Mouse (Mus musculus) adrenal gland, postnatal 10 days (tissue): Measurements from ENCODE around the gene Hsd17b6. TPM values are rescaled to one million over a fixed set of nuclear protein-coding genes. Genes with fewer than 3 reads are reported as not detected.
A peak's percentile ranks its signal among the peaks of the same experiment; 100 is the strongest.
"Not testable (repeated sequence)": the region's sequence is repeated elsewhere in the genome, so short reads cannot be mapped to it uniquely, and the experiment has no call there.

Source experiments
- DNase-seq: peaks from one replicate; pipeline ENCODE4 v3.0.0; 2021; ENCODE audit warnings: mixed read lengths
- long read RNA-seq, 2 experiments: library from polyadenylated mRNA; stranded (forward); transcript quantifications; one replicate each; pipeline ENCODE4 v2.0.0; 2021
- total RNA-seq, 2 experiments: library from RNA; stranded (reverse); gene quantifications; 2 replicates each; pipeline ENCODE4 v1.2.3; 2021

Gene Hsd17b6
- total RNA-seq, result 10 to 100 TPM in 1 of 2 experiments, 1 to 10 TPM in 1; 9.5 to 23.7 TPM
- long read RNA-seq, experiment 1, transcript Hsd17b6-202 (6 exons, 1,522 nt), result major isoform, 8 of 24 reads
- long read RNA-seq, experiment 1, partial matches to known transcripts, result 1 of 24 reads
- long read RNA-seq, experiment 1, other reads (novel, unspliced or antisense), result 15 of 24 reads
- long read RNA-seq, experiment 2, result 0 reads

DNA sequence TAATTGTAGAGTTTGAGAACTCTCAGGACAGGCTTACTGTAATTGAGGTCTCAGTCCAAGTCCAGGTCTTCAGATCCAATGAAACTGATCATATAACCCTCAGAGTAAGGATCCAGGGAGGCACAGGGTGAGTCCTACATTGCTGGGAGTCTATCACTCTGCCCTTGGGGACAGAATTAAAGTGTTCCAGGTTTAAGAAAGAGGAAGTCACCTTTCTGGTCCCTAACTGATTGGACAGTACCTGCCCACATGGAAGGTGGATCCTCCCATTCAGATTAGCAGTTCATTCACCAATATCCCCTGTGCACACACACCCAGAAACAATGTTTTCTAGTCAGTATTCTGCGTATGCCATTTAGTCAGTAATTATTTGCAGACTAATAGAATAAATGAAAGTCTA, at the start of gene Hsd17b6:
Hsd17b6 (minus strand) TSS at position 166 of the 400 bp plus-strand sequence.
- DNase-seq, result no peak

DNA sequence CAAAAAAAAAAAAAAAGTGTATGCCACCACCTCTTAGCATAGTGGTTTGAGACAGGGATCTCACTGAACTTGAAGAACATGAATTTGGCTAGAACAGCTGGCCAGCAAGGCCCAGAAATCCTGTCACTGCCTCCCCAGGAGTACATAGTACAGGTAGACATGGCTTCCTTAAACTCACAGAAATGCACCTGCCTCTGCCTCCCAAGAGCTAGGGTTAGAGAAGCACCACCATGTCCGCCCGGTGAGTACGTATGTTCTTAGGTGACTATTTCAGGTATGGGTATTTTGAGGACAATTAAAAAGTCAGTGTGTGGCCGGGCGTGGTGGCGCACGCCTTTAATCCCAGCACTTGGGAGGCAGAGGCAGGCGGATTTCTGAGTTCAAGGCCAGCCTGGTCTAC, 45.6 kb upstream of the Hsd17b6 start:
- DNase-seq, result no peak

GRCm38 (mm10) chr10:128052136-128052535, 44.7 kb upstream of the Hsd17b6 start:
- not testable (repeated sequence) for DNase-seq

DNA sequence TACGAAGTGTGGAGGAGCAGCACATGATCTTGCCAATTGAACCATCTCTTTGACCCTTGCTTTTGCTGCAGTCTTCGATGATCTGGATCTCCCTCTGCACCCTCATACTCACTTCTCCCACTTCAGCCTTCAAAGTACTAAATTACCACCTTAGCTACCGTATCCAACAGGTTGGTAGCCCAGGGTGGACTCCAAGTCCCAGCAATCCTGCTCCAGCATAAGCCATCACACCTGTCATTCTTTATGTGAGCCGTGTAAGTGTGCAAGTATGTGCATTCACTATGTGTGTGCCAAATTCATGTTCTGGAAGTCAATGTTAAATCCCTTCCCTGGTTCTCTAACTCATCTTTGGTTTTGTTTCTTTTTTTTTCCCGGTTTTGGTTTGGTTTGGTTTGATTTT, 44.2 kb upstream of the Hsd17b6 start:
- no peak for DNase-seq

- DNase-seq, result no peak
Observed at GRCm38 (mm10) chr10:128050355-128050754, 42.9 kb upstream of the Hsd17b6 start.

- no peak for DNase-seq
Observed at GRCm38 (mm10) chr10:128049741-128050140, 42.3 kb upstream of the Hsd17b6 start.

- DNase-seq, result no peak
Observed at GRCm38 (mm10) chr10:128048157-128048556, 40.7 kb upstream of the Hsd17b6 start.

DNA sequence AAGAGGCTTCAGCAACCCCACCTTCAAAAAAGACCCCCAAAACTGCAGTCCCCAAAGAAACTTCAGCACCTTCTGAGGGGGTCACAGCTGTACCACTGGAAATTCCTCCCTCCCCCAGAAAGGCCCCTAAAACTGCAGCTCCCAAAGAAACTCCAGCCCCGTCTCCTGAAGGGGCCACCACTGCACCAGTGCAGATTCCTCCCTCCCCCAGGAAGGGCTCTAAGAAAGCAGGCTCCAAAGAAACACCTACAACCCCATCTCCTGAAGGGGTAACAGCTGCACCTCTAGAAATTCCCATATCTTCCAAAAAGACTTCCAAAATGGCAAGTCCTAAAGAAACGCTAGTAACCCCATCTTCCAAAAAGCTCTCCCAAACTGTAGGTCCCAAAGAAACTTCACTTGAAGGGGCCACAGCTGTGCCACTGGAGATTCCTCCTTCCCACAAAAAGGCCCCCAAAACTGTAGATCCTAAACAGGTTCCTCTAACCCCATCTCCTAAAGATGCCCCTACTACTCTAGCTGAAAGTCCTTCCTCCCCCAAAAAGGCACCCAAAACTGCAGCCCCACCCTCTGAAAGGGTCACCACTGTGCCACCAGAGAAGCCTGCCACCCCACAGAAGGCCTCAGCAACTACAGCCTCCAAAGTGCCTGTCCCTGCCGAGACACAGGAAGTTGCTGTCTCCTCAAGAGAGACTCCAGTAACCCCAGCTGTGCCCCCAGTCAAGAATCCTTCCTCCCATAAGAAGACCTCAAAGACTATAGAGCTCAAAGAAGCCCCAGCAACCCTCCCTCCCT, 35.8 kb upstream of the Hsd17b6 start:
- no peak for DNase-seq

DNA sequence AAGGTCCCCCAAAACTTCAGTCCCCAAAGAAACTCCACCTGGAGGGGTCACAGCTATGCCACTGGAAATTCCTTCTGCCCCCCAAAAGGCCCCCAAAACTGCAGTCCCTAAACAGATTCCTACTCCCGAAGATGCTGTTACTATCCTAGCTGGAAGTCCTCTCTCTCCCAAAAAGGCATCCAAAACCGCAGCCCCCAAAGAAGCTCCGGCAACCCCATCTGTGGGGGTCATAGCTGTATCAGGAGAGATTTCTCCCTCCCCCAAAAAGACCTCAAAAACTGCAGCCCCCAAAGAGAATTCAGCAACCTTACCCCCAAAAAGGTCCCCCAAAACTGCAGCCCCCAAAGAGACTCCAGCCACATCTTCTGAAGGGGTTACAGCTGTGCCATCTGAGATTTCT, 35.1 kb upstream of the Hsd17b6 start:
- DNase-seq, result no peak

DNA sequence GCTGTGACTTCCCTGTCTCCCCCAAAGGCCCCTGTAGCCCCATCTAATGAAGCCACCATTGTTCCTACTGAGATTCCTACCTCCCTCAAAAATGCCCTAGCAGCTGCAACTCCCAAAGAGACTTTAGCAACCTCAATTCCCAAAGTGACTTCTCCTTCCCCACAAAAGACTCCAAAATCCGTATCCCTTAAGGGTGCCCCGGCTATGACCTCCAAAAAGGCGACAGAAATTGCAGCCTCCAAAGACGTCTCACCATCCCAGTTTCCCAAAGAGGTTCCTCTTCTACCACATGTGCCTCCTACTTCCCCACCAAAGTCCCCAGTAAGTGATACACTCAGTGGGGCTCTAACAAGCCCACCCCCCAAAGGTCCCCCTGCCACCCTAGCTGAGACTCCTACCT, 34.2 kb upstream of the Hsd17b6 start:
- no peak for DNase-seq

DNA sequence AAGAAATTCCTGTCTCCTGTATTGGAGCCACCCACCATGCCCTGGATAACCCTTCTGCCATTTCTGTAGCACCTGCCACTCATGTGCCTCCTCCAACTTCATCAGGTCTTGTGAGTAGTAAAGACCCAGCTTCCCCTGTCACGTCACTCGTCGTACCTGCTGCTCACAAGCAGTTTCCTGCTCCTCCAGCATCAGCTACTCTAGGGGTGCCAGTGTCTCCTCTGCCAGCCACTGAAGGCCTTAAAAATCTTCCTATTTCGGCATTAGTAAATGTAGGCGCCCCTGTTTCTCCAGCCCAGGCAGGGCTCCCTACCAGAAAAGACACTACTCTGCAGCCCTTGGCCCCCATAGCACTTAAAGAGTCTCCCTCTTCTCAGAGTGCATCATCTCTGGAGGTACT, 32.9 kb upstream of the Hsd17b6 start:
- no peak for DNase-seq

DNA sequence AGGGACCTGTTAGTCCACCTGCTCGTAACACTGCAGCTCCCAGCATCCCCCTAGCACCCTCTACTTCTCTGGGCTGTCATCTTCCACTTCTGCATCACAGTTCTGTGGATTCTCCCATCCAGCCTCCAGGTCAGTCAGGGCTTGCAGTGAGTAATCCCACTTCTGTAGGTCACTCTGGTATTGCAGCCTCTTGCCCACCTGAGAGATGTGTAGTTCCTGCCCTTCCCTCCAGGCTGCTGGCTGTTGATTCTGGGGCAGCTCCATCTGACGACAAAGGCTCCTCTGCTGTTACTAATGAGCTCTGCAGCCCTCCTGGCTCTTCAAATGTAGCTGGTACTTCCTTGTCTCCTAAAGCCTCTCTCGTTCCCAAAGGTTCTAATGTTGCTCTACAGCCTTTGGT, 32.4 kb upstream of the Hsd17b6 start:
- no peak for DNase-seq

GRCm38 (mm10) chr10:128039167-128039566, 31.8 kb upstream of the Hsd17b6 start:
- DNase-seq, result no peak

GRCm38 (mm10) chr10:128037921-128038320, 30.5 kb upstream of the Hsd17b6 start:
- no peak for DNase-seq

DNA sequence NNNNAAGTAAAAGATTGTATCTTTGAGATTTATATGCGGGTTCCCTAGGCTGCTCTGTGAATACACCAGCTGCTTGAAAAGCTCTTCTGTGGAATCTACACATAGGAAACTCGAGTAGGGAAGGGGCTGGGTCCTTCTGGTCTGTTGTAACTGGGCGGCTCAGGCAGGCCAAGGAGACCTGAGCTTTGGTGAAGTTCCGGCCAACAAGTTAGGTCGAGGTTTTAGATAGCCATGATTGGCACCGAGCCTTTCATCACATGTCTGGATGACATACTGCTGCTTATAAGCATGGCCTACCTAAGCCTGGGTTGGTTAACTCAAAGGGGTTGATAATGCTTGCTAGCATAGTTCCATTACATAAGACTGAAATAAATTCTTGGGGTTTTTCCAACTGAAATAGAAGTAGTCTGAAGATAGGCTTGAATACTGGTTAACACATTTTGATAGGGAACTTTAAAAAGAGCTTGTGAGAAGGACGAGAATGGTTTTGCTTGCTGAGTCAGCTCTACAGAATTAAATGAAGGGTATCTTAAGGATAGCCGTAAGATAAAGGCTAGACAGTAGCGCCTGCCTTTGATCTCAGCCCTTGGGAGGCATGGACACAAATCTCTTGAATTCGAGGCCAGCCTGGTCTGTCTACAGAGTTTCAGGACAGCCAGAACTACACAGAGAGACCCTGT, 29.5 kb upstream of the Hsd17b6 start:
- peak; percentile 71 for DNase-seq

DNA sequence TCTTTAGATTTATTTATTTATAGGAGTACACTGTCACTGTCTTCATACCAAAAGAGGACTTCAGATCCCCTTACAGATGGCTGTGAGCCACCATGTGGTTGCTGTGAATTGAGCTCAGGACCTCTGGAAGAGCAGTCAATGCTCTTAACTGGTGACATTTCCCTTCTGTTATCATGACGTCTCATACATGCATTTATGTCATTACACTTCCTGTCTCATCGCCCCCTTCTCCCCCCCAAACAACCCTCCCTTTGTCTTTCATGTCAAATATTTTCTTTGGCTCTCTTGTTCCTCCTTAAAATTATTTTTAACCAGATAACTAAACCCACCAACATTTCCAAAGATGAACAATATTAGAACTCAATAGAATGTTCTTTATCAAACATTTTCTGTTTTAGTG, 23.4 kb upstream of the Hsd17b6 start:
- DNase-seq, result no peak

DNA sequence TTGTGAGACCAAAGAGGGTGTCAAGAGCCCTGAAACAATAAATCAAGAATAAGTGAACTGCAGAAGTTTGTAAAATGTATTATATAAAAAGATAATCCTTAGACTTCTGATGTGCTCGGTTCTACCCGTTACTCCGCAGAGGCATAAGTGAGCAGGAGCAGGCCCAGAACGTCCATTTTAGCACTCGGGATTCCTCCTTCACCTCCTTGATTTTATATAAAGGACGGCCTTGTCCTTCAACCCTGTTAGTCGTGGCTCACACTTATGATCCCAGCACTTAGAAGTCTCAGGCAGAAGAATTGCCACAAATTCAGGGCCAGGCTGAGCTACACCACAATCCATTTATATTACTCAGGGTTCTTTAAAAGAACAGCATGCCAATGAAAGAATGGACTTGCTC, 22.5 kb upstream of the Hsd17b6 start:
- DNase-seq, result no peak

DNA sequence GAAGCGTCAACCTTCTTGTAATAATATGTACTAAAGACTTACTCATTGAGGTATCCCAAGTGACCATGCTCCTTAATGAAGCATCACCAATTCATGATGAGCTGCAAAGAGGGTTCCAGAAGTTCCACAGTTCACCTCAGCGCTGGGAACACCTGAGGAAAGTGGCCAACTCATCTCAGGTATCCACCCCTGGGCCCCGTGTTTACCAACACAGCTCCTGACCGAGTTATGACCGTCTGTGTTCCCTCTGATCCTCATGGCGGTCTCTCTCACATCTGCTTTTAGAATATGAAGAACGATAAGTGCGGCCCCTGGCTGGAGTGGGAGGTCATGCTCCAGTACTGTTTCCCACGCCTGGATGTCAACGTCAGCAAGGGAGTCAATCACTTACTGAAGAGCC, 16.1 kb upstream of the Hsd17b6 start:
- DNase-seq, result no peak

GRCm38 (mm10) chr10:128022196-128022595, 14.8 kb upstream of the Hsd17b6 start:
- no peak for DNase-seq

GRCm38 (mm10) chr10:128015068-128015934, 7.9 kb upstream of the Hsd17b6 start, which contains the start of gene Prim1:
TSS of gene Prim1 (plus strand) at chr10:128015168.
- DNase-seq, result peak; percentile 86

GRCm38 (mm10) chr10:128009735-128010134, 2.3 kb upstream of the Hsd17b6 start:
- DNase-seq, result no peak

DNA sequence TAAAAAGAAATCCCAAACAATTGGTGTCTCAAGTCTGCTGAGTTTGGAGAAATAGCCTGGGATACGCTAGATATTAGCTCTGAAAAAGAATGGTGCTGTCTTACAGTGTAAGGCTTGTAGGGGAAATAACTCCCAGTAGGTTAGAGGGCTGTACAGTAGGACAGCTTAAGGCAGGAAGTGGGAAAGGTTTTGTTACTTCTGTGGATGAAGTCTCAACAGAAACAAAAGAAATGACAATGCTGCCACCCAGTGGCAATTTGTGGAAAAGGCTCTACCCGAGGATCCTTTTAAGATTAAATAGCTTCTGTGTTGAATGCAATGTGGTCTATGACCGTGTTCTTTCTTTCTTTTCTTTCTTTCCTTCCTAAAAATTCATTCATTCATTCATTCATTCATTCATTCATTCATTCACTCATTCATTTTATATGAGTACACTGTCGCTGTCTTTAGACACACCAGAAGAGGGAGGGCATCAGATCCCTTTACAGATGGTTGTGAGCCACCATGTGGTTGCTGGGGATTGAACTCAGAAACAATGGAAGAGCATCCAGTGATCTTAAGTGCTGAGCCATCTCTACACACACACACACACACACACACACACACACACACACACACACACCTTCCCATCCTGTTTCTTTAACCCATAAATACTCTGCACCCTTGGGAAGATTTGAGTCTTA, 937 bp upstream of the Hsd17b6 start:
- peak; percentile 86 for DNase-seq
